Mouse (Mus musculus) c-Kit-positive CD71-positive TER-119-positive erythroid progenitor cells, embryonic 14.5 days (primary cell): ENCODE results near the gene Upk2.
A peak's percentile ranks its signal among the peaks of the same experiment; 100 is the strongest.

Experiments used
- DNase-seq: peaks from one replicate; pipeline ENCODE4 v3.0.0-alpha.2; 2013; ENCODE audit warnings: low spot score

Gene Upk2

DNA sequence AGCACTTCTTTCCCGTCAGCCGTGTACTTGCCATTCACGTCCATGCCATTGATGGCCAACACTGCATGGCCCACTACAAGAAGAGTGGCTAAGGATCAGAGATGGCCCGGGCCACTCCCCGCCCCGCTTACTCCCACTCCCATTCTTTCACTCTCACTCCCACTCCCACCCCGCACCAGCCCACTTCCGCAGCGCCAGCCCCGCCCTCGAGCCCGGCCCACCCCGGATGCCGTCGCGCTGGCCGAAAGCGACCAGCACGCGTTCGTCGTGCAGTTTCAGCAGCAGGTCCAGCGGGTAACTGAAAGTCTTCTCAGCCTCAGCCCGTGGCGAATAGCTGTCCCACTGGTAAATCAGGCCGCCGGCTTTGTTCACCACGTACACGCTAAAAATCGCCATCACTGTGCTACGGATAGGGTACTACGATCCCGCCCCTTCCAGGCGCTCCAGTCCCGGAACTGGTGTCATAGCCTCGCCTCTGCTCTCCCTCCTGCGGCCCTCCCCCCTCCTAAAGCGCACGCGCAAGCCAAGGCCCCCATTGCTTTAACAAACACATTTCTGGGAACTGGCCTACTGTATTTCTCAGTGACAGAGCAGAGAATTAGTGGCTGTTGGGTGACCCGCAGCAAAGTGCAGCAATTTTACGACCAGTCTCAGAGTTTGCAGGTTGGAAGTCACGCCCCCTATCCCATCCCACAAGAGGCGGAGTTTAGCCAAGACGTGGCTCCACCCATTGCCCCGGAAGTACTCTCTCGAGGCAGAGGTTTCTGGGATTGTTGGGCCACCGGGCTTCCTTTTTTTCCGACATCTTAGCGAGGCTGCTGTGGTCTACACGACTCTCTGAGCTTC is 47.6 kb downstream of the Upk2 start, which contains the start of the genes Rps25 and Trappc4:
Rps25 (plus strand) TSS at position 234 of the 846 bp plus-strand sequence.
Trappc4 (minus strand) TSS at position 695 of the 846 bp plus-strand sequence.
- DNase-seq, result peak; percentile 96

DNA sequence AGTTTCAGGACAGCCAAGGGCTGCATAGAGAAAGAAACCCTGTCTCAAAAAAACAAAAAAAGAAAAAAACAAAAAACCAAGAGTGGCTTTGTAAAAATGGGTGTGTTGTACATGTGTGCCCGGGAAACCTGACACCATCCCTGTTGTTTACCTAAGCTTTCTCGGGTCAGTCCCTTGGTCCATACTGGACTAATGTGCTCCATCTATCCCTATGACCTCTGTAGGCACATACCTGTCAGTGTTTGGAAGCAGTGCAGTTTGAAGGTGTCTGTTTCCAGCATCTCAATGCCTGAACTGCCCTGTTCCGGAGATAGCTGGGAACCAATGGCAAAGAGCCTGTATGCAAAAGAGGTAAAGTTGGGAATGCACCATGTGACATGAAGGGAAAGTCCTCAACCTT is 49.8 kb downstream of the Upk2 start:
- DNase-seq, result no peak
